Mouse (Mus musculus) hindbrain, embryonic 16.5 days (tissue): ENCODE measurements at regions not wholly inside any gene's neighbourhood (a gene's known extent, or its start where the extent isn't known, plus 50 kb on each side); places are given as distances from the start of the nearest gene placed in this dataset.

Experiments
- ATAC-seq: fragments of 200-750 bp; cut with Nextera tagmentation; 2 replicates; pipeline ENCODE4 v1.8.0; 2017; ENCODE audit warnings: moderate TSS enrichment, moderate library complexity
- H3K27ac ChIP-seq: fragments of 300-500 bp; sonication (generic); 2 replicates; pipeline ENCODE4 v1.5.1; 2014; ENCODE audit warnings: low read depth, mild to moderate bottlenecking, control low read depth, low read length, moderate library complexity
- H3K27me3 ChIP-seq: fragments of 300-500 bp; sonication (generic); replicated peaks from 2 replicates; pipeline ENCODE4 v1.6.1; 2014; ENCODE audit warnings: low read length; ENCODE audit not compliant: control insufficient read depth, insufficient read depth
- H3K36me3 ChIP-seq: fragments of 300-500 bp; sonication (generic); 2 replicates; pipeline ENCODE4 v1.6.1; 2014; ENCODE audit warnings: mild to moderate bottlenecking, low read length, moderate library complexity, mixed read lengths; ENCODE audit not compliant: control insufficient read depth, insufficient read depth
- H3K4me1 ChIP-seq: fragments of 300-500 bp; sonication (generic); 2 replicates; pipeline ENCODE4 v1.6.1; 2014; ENCODE audit warnings: low read depth, low read length; ENCODE audit not compliant: control insufficient read depth, insufficient read depth
- H3K4me2 ChIP-seq: fragments of 300-500 bp; sonication (generic); 2 replicates; pipeline ENCODE4 v1.6.1; 2014; ENCODE audit warnings: mild to moderate bottlenecking, low read length, control low read depth, moderate library complexity
- H3K4me3 ChIP-seq: fragments of 300-500 bp; sonication (generic); 2 replicates; pipeline ENCODE4 v1.5.1; 2014; ENCODE audit warnings: mild to moderate bottlenecking, low read length, control low read depth, moderate library complexity
- H3K9ac ChIP-seq: fragments of 300-500 bp; sonication (generic); 2 replicates; pipeline ENCODE4 v1.6.1; 2014; ENCODE audit warnings: low read depth, mild to moderate bottlenecking, control low read depth, low read length, moderate library complexity
- H3K9me3 ChIP-seq: fragments of 300-500 bp; sonication (generic); 2 replicates; pipeline ENCODE4 v1.6.1; 2014; ENCODE audit warnings: mild to moderate bottlenecking, low read length, moderate library complexity; ENCODE audit not compliant: control insufficient read depth
- WGBS: fragments of 180-500 bp; shearing (Covaris S2); extraction: QIAGEN DNeasy Blood & Tissue Kit; methylation state at CpG from one replicate; pipeline ENCODE4 v1.1.7; 2014; 5-methylcytosine and 5-hydroxymethylcytosine counted together

DNA sequence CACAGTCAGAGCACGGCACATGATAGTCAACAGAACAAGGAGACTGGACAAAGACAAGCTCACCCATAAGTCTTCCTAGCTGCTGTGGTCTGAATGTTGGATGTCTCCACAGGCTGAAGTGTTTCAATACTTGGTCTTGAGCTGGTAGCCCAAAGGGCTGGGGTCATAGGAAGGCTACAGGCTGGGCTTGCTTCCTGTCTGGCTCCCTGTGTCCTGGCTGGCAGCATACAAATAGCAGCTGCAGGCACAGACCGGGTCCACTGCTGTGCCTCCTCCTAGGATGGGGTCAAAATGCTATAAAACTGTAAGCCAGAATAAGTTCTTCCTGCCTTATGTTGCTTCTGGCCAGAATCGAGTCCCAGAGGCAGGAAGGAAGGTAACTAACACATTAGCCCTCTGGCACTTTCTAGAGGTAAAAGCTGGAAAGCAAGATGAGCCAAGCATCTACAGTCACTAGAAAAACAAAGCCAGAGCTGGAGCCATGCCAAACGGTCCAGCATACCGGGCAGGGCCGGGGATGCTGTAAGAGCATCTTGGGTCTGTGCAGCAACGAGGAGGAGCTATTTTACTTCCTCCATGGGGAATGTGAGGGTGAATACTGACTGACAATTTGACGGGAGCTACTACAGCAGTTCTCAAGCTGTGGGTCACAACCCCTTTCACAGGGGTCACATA is 93.2 kb upstream of the Prok2 start:
- 0 out of 2 replicates have a peak, but pooled peaks cover 2% of the 10 kb centered on the region for H3K27me3 ChIP-seq
- 47% methylated on average over 8 of the region's 8 CpGs for WGBS
- H3K4me3 ChIP-seq = no peak overlapping the region
- H3K9me3 ChIP-seq = no peaks in the 10 kb centered on the region
- 0 out of 2 replicates have a peak, but pooled peaks have one; percentile 27 for ATAC-seq
- H3K9ac ChIP-seq = no peak overlapping the region
- H3K4me1 ChIP-seq = no peaks in the 10 kb centered on the region; the same call in 1 of the 2 replicates
- H3K27ac ChIP-seq = no peak overlapping the region
- H3K36me3 ChIP-seq = no peaks in the 10 kb centered on the region
- H3K4me2 ChIP-seq = no peak overlapping the region

DNA sequence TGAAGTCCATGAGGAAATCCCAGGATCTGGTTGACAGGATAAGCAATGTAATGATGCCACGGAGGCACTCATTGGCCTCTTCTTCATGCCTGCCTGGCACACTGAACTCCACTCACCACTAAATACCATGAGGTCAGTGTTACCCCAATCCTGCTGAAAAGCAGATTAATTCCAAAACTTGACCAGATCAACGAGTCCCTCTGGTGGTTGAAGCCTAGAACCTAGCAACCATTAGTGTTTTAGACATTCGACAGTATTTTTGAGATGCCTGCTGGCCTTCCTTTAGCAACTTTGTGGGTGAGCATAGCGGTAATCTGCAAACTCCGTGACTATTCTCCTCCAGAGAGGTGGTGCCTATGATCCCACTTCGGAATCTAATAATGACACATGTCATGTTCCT is 92.3 kb upstream of the Prok2 start:
- Histone ChIP-seq H3K4me3 (no peak overlapping the region), H3K4me1 (no peaks in the 10 kb centered on the region; the same call in 1 of the 2 replicates), H3K9ac (no peak overlapping the region), H3K27ac (no peak overlapping the region), H3K9me3 (no peaks in the 10 kb centered on the region), H3K36me3 (no peaks in the 10 kb centered on the region), H3K4me2 (no peak overlapping the region), H3K27me3 (0 out of 2 replicates have a peak, but pooled peaks cover 2% of the 10 kb centered on the region)
- 83% methylated on average over 6 of the region's 6 CpGs for WGBS
- no peak for ATAC-seq

DNA sequence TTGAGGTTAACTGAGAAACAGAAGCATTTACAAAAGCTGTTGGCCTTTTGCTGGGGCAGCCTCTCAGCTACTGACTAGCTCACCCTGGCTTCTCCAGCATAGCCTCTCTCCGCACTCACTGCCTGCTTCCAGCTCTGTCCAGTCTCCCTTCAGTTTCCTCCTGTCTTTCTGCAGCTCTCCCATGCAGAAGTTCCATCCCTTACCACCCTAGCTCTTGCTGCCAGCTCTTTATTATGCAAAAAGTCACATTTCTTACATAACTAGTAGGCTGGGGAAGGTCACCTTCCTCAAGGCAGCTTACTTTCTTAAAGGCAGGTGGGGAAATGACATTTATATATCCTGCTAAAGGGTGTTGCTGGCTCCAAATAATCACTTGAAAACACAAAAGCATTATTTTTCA is 91.1 kb upstream of the Prok2 start:
- Histone ChIP-seq H3K4me2 (no peak overlapping the region), H3K9me3 (no peaks in the 10 kb centered on the region), H3K4me3 (no peak overlapping the region), H3K27ac (no peak overlapping the region), H3K36me3 (no peaks in the 10 kb centered on the region), H3K9ac (no peak overlapping the region), H3K27me3 (no peaks in the 10 kb centered on the region), H3K4me1 (no peaks in the 10 kb centered on the region; the same call in 1 of the 2 replicates)
- WGBS = 84% methylated on average over 1 of the region's 1 CpGs
- ATAC-seq = no peak

DNA sequence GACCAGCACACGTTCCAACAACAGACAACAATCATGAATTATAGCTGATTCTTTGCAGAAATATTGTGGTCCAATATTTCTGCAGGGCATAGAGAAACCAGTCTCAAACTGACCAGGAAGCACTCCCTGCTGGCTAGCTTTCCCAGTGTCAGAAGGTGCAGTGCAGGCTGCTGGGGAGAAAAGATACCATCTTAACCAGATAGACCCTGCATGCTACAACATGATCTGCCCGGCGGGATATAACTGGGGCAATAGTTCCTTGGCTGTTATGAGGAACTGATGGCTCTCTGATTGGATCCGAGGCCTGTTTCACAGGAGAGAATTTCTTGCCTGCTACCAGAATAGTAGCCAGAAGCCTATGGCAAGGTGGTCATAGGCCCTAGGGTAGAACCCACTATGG is 86.9 kb upstream of the Prok2 start:
- no peak for ATAC-seq
- Histone ChIP-seq H3K9ac (no peak overlapping the region), H3K27ac (no peak overlapping the region), H3K36me3 (no peaks in the 10 kb centered on the region), H3K4me1 (no peaks in the 10 kb centered on the region), H3K27me3 (0 out of 2 replicates have a peak, but pooled peaks cover 3% of the 10 kb centered on the region), H3K4me3 (no peak overlapping the region), H3K4me2 (no peak overlapping the region), H3K9me3 (no peaks in the 10 kb centered on the region)
- WGBS = 89% methylated on average over 4 of the region's 4 CpGs

DNA sequence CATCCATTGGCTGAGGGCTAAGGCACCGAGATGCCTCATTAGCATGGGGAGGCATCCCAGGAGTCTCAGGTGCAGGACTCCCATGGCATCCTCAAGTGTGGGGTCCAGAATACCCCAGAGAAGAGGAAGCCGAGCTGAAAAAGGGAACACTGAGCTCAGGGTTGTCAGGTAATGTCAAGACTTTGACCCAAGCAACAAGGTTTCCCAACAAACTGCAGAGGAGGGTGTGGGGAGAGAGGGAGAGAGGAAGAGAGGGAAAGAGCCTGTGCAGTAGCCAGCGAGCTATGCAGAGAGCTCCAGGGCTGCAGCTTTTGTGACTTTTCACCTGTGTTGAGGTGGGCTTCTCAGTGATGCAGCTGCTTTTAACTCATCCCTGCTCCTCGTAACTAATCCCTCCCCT is 85.7 kb upstream of the Prok2 start:
- no peaks in the 10 kb centered on the region for H3K36me3 ChIP-seq
- WGBS = 80% methylated on average over 4 of the region's 4 CpGs
- 0 out of 2 replicates have a peak, but pooled peaks cover 3% of the 10 kb centered on the region for H3K27me3 ChIP-seq
- H3K4me3 ChIP-seq = no peak overlapping the region
- H3K4me1 ChIP-seq = no peaks in the 10 kb centered on the region
- H3K27ac ChIP-seq = no peak overlapping the region
- ATAC-seq = no peak
- no peaks in the 10 kb centered on the region for H3K9me3 ChIP-seq
- H3K9ac ChIP-seq = no peak overlapping the region
- H3K4me2 ChIP-seq = no peak overlapping the region

DNA sequence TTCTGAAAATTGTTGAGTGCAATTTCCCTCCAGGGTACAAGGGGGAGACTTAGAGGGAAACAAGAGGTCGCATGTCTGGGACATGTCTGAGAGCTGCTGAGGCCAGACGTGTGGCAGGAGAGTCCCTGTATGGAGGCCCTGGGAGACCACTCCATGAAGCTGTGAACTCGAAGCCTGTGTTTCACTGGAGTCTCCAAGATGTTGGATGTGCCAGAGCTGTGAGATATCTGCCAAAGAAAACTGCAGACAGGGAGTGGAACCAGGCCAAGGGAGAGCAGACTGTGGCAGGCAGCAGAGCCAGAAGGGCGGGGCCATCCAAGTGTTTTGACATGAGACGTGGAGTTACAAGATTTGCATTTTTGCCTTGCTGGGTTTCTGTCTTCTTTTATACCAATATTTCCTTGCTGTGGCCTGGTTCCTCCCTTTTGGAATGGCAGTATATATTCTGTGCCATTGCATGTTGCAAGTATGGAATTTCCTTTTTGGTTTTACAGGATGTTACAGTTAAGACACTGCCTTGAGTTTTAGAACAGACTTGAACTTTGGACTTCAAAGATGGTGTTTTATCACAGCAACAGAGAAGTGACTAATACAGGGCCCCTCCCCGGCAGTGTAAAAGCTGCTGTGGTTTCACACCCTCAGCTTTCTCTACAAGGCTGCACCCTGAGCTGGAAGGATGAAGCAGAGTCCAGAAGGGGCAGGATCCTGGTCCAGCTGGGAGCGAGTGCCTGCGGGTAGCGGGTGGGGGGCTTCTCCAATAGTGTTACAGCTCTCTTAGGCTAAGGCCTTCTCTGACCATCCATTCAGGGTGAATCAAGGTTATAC is 85.0 kb upstream of the Prok2 start:
- Histone ChIP-seq H3K36me3 (no peaks in the 10 kb centered on the region), H3K27ac (no peak overlapping the region), H3K4me1 (no peaks in the 10 kb centered on the region), H3K27me3 (0 out of 2 replicates have a peak, but pooled peaks cover 3% of the 10 kb centered on the region), H3K9me3 (no peaks in the 10 kb centered on the region), H3K9ac (no peak overlapping the region), H3K4me3 (no peak overlapping the region), H3K4me2 (no peak overlapping the region)
- peak; percentile 60; the same call in 1 of the 2 replicates for ATAC-seq
- 66% methylated on average over 9 of the region's 9 CpGs for WGBS

DNA sequence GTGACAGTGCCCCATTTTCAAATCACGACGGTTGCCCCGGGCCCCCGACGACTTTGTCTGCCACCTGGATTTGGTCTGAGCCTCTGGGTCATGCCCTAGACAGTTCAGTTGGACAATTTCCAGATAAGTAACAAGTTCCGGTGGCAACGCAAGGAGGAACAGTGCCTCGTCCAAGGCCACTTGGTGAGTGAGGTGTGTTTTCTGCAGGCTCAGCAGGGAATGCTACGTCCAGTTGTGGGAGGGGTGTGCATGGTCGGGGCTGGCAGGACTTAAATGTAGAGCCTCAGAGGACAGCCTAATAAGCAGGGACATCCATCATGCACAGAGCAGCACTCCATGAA is 78.7 kb upstream of the Prok2 start:
- no peak overlapping the region for H3K4me3 ChIP-seq
- H3K9me3 ChIP-seq = no peaks in the 10 kb centered on the region
- H3K27me3 ChIP-seq = peaks cover 10% of the 10 kb centered on the region
- H3K9ac ChIP-seq = 0 out of 2 replicates have a peak overlapping the region, but pooled peaks have one; percentile 50
- peak overlapping the region; percentile 57 for H3K4me2 ChIP-seq
- ATAC-seq = no peak
- no peaks in the 10 kb centered on the region for H3K36me3 ChIP-seq
- peaks cover 5% of the 10 kb centered on the region for H3K4me1 ChIP-seq
- H3K27ac ChIP-seq = no peak overlapping the region
- WGBS = 19% methylated on average over 10 of the region's 10 CpGs

DNA sequence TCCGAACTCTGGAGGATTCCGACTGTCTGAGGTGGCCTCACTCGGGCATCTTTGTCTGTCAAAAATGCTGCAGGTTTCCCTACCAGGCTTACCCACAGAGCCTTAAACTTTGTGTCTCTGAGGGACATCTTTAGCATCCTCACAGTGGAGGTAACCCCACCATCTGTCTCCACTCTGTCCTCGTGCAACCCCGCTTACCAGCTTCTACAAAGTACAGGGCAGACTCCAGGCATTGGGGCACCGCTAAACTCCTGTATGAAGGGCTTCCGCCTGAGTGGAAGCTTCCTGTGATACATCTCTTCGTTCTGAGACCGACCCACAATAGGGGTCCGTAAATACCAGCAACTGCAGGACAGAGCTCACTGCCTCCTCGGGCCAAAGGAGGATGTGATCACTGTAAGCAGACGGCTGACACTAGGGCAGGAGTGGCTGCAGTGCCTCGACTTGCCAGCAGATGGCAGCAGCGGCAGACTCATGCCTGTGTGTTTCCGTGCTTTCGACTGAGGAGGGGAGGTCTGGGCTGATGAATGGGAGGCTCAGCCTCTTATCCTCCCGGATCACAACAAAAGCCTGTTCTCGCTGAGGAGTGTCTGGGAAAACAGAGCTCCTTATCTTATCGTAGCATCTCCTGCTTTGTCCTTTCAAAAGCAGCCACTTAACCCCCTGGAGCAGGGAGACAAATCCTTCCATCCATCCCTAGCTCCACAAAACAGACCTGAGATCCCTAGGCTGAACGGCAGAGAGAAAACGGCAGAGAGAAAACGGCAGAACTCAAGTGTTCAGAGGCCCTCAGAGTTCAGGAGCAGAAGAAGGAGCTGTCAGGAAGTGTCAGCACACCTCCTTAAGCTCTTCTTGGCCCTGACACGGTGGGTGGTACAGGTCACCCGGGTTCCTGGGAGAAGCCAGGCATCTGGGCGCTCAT is 78.1 kb upstream of the Prok2 start:
- Histone ChIP-seq H3K27ac (peak overlapping the region; percentile 13; the same call in 1 of the 2 replicates), H3K9me3 (no peaks in the 10 kb centered on the region), H3K4me3 (peak overlapping the region; percentile 23), H3K4me2 (peak overlapping the region; percentile 57), H3K4me1 (peaks cover 5% of the 10 kb centered on the region), H3K36me3 (no peaks in the 10 kb centered on the region), H3K27me3 (peaks cover 8% of the 10 kb centered on the region), H3K9ac (peak overlapping the region; percentile 50; the same call in 1 of the 2 replicates)
- WGBS = 21% methylated on average over 25 of the region's 25 CpGs
- ATAC-seq = peak; percentile 95
